Mouse (Mus musculus): ENCODE results near the gene Kdm1a.

DNA sequence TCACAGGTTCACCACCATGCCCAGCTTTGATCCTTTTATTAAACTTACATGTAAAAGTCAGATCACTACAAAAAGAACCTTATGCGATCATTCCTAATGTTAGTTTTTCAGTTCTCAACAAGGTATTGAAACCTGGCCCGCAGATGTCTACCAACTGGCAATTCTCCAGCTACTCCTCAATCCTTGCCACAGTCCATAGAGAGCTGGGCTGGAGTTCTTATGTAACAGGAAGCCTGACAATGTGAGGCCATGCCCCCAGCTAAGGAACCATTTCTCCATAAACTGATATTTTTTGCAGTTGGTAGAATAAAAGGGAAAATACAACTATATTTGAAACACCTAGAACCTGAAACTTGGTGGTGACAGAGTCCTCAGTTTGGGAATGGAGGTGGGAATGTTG lies 42.8 kb downstream of the Kdm1a start:
- TF ChIP-seq GATA1 (IDR thresholded peaks at IDR 0.05; ENCODE audit: low read length), result no peak
- TF ChIP-seq TAL1 (IDR thresholded peaks at IDR 0.05; ENCODE audit: low read length), result no peak
